Mouse (Mus musculus): ENCODE results near the gene Rnls. TPM values are rescaled to one million over a fixed set of nuclear protein-coding genes. Genes with fewer than 3 reads are reported as not detected.

The Rnls gene
- polyA plus RNA-seq, 1 experiment = 1.6 TPM

DNA sequence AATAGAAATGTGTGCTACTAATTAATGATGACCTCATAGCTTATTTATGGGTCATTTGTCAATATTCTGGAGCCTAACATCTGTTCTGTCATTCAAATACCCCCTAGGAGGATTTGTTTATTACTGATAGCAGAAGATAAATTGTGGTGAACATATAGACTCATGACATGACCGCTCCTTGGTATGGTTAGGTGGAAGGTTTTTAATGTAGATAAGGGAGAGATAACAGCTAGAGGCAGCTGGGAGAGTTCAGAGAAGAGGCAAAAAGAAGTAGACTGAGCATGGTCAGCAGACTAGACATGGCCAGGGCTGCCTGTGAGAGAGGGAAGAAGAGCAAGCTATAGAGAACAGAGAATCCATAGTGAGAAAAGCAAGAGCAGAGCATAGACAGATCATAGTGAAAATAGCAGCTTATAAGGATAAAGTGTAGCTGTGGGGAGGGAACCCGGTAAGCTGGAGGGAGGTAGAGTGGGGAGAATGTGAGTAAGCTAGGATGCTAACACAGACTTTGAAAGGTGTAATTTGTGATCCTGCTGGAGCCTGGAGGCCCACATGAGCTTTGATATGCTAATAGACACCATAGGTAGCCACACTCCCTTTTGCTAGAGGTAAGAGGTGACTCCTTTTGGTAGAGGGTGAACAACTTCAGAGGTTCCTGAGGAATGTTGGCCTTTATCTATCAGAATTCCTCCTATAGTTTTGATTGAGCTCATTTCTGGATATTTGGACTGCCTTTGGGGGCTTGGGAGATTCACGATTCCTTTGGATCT lies 127.7 kb downstream of the Rnls start:
- TF ChIP-seq CTCF (IDR thresholded peaks at IDR 0.05; ENCODE audit: borderline replicate concordance, insufficient read depth, low read length) = no peak
- Histone ChIP-seq H3K4me1 (ENCODE audit: control insufficient read depth, insufficient read depth, low read length) (no peaks in the 10 kb centered on the region), H3K4me3 (ENCODE audit: insufficient read depth, low read length) (no peak overlapping the region), H3K27ac (ENCODE audit: insufficient read depth, low read length) (no peak overlapping the region)

DNA sequence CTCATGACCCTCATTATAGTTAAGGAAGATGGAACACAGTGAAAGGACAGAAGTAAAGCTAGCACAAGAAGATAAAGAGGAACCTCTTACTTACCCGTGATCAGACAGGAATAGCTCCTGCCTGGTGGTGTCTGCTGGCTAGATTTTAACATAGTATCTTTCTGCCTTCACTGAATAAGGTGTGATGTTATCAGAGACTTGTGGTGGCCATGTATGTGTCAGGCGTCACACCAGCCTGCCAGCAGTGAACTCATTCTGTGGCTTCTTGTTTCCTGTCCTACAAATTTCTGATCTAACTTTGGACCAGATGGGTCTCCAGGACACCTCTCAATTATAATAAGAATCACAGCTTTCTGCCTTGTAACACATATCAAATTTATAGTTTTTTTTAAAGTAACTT lies 129.7 kb downstream of the Rnls start:
- no peaks in the 10 kb centered on the region for H3K4me1 ChIP-seq (ENCODE audit: control insufficient read depth, insufficient read depth, low read length)
- TF ChIP-seq CTCF (IDR thresholded peaks at IDR 0.05; ENCODE audit: borderline replicate concordance, insufficient read depth, low read length) (no peak), POLR2A (IDR thresholded peaks at IDR 0.05; ENCODE audit: low read depth, low read length) (no peak)
- H3K27ac ChIP-seq (ENCODE audit: insufficient read depth, low read length) = no peak overlapping the region
- H3K4me3 ChIP-seq (ENCODE audit: insufficient read depth, low read length) = no peak overlapping the region

DNA sequence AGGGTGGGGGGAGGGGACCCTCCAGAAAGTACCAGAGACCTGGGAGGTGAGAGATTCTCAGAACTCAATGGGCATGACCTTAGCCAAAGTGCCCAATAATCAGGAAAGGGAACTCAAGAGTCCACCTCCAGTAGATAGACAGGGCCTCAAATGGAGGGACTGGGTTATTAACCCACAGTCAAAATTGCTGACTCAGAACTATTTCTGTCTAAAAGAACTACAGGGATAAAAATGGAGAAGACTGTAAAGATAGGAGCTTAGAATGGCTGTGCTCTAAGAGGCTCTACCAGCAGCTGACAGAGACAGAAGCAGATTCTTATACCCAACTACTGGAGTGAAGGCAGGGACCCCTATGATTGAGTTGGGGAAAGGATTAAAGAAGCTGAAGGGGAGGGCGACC lies 132.9 kb downstream of the Rnls start:
- no peak overlapping the region for H3K27ac ChIP-seq (ENCODE audit: insufficient read depth, low read length)
- no peak for TF ChIP-seq CTCF (IDR thresholded peaks at IDR 0.05; ENCODE audit: borderline replicate concordance, insufficient read depth, low read length)
- TF ChIP-seq POLR2A (IDR thresholded peaks at IDR 0.05; ENCODE audit: low read depth, low read length) = no peak
- no peaks in the 10 kb centered on the region for H3K4me1 ChIP-seq (ENCODE audit: control insufficient read depth, insufficient read depth, low read length)
- no peak overlapping the region for H3K4me3 ChIP-seq (ENCODE audit: insufficient read depth, low read length)

DNA sequence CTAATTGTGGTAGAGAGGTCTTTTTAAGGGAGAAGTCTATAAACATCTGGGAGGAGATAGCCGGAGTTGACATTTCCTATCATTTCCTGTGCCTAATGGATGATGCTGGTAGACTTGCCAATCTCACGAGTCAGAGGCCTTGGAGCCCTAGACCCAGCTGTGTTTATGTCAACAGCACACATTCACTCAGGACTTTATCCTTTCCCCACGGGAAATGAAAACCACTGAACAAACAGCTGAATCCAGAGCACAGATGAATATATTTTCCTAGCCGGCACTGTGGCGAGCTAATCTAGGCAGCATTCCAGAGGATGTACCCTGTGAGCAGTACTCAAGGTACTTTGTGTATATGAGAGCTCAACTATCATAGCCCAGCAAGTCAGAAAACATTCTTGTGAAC lies 138.2 kb downstream of the Rnls start:
- H3K27ac ChIP-seq (ENCODE audit: insufficient read depth, low read length) = no peak overlapping the region
- H3K4me3 ChIP-seq (ENCODE audit: insufficient read depth, low read length) = no peak overlapping the region
- TF ChIP-seq POLR2A (IDR thresholded peaks at IDR 0.05; ENCODE audit: low read depth, low read length) (no peak), CTCF (IDR thresholded peaks at IDR 0.05; ENCODE audit: borderline replicate concordance, insufficient read depth, low read length) (no peak)
- H3K4me1 ChIP-seq (ENCODE audit: control insufficient read depth, insufficient read depth, low read length) = no peaks in the 10 kb centered on the region

DNA sequence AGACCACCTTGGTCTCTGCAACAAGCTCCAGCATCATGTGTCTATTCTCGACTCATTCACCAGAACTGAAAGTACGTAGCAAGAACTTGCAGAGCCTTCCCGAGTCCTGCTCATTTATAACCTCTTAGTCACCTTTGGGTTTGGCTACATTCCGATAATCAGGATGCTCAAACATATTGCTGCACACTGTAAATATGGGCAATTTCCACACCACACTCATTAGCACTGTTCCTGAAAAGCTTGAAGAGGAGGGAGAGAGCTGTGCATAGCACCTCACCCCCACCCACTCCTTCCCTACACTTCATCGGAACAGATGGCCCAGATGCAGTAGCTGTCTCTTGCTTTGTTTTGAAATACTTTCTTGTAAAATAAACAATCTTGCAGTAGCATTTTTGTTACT lies 139.9 kb downstream of the Rnls start:
- TF ChIP-seq POLR2A (IDR thresholded peaks at IDR 0.05; ENCODE audit: low read depth, low read length) (no peak), CTCF (IDR thresholded peaks at IDR 0.05; ENCODE audit: borderline replicate concordance, insufficient read depth, low read length) (no peak)
- no peaks in the 10 kb centered on the region for H3K4me1 ChIP-seq (ENCODE audit: control insufficient read depth, insufficient read depth, low read length)
- no peak overlapping the region for H3K27ac ChIP-seq (ENCODE audit: insufficient read depth, low read length)
- no peak overlapping the region for H3K4me3 ChIP-seq (ENCODE audit: insufficient read depth, low read length)

DNA sequence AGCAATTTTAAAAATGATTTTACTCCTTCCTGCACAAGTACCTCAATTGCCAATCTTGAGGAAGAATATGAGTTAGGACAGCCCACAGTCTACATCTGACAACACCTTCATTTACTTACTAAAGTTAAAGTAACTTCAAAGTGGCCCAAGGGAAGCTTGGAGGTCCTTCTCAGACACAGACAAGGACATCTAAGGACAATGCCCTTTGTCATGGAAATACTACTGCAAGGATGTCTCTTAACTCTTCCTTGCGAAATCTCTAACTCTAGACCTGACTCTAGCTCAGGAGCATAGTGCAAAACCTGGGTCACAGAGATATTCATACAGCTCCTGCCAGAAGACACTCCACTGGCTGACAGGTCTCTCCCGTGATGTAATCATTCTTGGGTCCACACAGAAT lies 147.9 kb downstream of the Rnls start:
- no peak overlapping the region for H3K4me3 ChIP-seq (ENCODE audit: insufficient read depth, low read length)
- H3K4me1 ChIP-seq (ENCODE audit: control insufficient read depth, insufficient read depth, low read length) = no peaks in the 10 kb centered on the region
- TF ChIP-seq CTCF (IDR thresholded peaks at IDR 0.05; ENCODE audit: borderline replicate concordance, insufficient read depth, low read length) (no peak), POLR2A (IDR thresholded peaks at IDR 0.05; ENCODE audit: low read depth, low read length) (no peak)
- H3K27ac ChIP-seq (ENCODE audit: insufficient read depth, low read length) = no peak overlapping the region

DNA sequence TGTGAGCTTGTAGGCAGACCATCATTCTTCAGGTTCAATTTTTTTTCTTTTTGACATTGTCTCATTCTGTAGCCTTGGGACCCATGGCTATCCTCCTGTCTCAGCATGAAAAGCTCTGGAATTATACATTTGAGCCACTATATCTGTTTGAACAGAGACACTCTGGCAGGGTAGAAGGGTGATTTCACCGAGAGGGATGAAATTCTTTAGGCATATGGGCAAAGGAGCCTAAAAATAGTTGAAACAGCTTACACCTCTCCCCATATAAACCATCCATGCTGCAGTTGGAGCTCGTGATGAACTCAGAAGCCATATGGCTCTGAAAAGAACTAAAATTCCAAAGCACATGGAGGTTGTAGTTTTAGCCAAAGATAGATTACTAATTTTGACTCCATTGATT lies 151.7 kb downstream of the Rnls start:
- Histone ChIP-seq H3K4me1 (ENCODE audit: control insufficient read depth, insufficient read depth, low read length) (no peaks in the 10 kb centered on the region), H3K27ac (ENCODE audit: insufficient read depth, low read length) (no peak overlapping the region), H3K4me3 (ENCODE audit: insufficient read depth, low read length) (no peak overlapping the region)
- TF ChIP-seq CTCF (IDR thresholded peaks at IDR 0.05; ENCODE audit: borderline replicate concordance, insufficient read depth, low read length) (no peak), POLR2A (IDR thresholded peaks at IDR 0.05; ENCODE audit: low read depth, low read length) (no peak)

DNA sequence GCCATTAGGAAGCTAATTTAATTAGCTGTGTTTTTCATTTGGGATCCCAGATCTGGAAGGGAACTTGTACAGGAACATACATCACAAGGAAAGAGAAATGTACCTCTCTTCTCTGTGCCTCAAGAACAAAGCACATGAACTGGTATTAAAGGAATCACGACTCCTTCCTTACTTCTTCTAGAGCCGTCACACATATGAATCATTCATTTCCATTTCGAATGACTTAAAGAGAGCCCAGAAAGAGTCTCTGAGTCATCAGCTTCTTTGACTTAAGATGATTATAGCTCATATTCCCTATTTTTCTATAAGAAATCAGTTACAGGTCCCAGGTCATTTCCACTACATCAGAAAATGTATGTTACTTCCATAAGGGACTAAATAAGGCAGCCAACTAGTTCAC lies 159.2 kb downstream of the Rnls start:
- Histone ChIP-seq H3K27ac (ENCODE audit: insufficient read depth, low read length) (no peak overlapping the region), H3K4me3 (ENCODE audit: insufficient read depth, low read length) (no peak overlapping the region), H3K4me1 (ENCODE audit: control insufficient read depth, insufficient read depth, low read length) (no peaks in the 10 kb centered on the region)
- TF ChIP-seq CTCF (IDR thresholded peaks at IDR 0.05; ENCODE audit: borderline replicate concordance, insufficient read depth, low read length) (no peak), POLR2A (IDR thresholded peaks at IDR 0.05; ENCODE audit: low read depth, low read length) (no peak)

DNA sequence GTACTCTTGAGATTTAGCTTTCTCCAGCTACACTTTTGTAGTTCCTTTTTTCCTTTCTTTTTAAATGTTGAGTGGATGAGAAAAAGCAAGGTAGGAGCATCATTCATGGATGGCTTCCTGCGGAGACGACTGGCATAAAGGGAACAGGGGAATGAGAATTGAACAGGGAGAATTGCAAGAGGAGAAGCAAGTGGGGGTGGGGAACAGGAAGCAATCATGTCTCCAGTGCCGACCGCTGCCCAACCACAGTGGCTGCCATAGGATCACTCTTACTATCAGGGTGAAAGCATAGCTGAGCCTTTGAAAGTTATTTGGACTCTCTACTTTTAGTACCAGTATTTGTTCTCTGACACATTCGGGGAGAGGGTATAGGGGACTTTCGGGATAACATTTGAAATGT lies 160.8 kb downstream of the Rnls start:
- H3K4me1 ChIP-seq (ENCODE audit: control insufficient read depth, insufficient read depth, low read length) = no peaks in the 10 kb centered on the region
- H3K27ac ChIP-seq (ENCODE audit: insufficient read depth, low read length) = no peak overlapping the region
- TF ChIP-seq POLR2A (IDR thresholded peaks at IDR 0.05; ENCODE audit: low read depth, low read length) = no peak
- TF ChIP-seq CTCF (IDR thresholded peaks at IDR 0.05; ENCODE audit: borderline replicate concordance, insufficient read depth, low read length) = no peak
- no peak overlapping the region for H3K4me3 ChIP-seq (ENCODE audit: insufficient read depth, low read length)

DNA sequence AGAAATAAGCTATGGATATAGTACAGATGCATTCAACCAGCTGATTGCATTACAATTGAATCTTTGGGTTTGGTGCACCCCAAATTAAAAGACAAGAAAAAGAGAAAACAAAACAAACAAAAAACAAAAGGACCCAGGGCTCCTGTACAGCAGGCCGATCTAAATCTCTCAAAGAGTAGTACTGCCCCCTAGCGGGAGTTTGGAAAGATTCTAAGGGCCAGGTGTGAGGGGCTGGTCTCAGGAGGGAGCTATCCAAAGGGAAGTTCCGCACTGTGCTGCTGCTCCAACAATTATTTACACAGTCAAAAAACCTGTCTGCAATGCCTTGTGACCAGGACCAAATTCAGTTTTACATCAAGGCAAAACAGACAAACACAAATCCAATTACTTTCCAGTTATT lies 165.1 kb downstream of the Rnls start:
- no peak overlapping the region for H3K27ac ChIP-seq (ENCODE audit: insufficient read depth, low read length)
- TF ChIP-seq CTCF (IDR thresholded peaks at IDR 0.05; ENCODE audit: borderline replicate concordance, insufficient read depth, low read length) (no peak), POLR2A (IDR thresholded peaks at IDR 0.05; ENCODE audit: low read depth, low read length) (no peak)
- no peak overlapping the region for H3K4me3 ChIP-seq (ENCODE audit: insufficient read depth, low read length)
- peaks cover 2% of the 10 kb centered on the region for H3K4me1 ChIP-seq (ENCODE audit: control insufficient read depth, insufficient read depth, low read length)

Data from embryonic fibroblast, embryonic 13.5 days (primary cell).